Mouse (Mus musculus) bone marrow macrophage, adult 2 months (primary cell): Measurements from ENCODE around the gene Dnajb11.

Experiments used
- CTCF ChIP-seq: IDR thresholded peaks from 2 replicates; pipeline ENCODE4 v1.5.1; 2012; ENCODE audit warnings: low read depth, mild to moderate bottlenecking, low read length, moderate library complexity
- POLR2A ChIP-seq: IDR thresholded peaks from 2 replicates; pipeline ENCODE4 v1.6.1; 2012; ENCODE audit warnings: mild to moderate bottlenecking, low read depth, low read length, borderline replicate concordance

DNA sequence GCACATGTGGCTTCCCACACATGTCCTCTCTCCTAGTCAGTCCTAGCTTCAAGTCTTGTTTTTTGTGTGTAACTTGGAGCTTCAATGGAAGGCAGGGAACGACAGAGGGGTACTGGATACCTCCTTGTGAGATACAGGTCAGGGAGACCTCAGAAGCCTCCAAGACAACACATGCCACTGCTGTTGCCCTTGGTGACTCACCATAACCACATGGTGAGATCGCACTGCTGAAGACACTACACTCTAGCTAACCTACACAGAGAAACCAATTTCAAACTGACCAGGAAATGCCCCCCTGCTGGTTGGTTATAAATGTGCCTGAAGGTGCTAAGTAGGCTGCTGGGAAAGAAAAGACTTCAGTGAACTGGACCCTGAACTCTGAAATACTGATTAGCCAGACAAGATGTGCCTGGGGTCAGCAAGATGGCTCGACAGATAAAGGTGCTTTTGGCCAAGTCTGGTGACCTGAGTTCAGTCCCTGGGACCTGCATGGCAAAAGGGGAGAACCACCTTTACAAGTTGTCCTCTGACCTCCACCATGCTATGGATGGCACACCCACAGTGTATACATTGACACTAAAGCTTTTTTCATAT lies 24.6 kb upstream of the Dnajb11 start:
- TF ChIP-seq POLR2A (no peak), CTCF (no peak)
